Mouse (Mus musculus) E14TG2a.4 (cell line): ENCODE results near the gene Ap1m1.

Experiments used
- H3K27me3 ChIP-seq: 2 replicates; pipeline ENCODE4 v1.6.1; 2014; ENCODE audit warnings: low read length, control low read depth; ENCODE audit not compliant: insufficient read depth
- H3K36me3 ChIP-seq: 2 replicates; pipeline ENCODE4 v1.6.1; 2014; ENCODE audit warnings: low read length, control low read depth; ENCODE audit not compliant: insufficient read depth
- H3K4me1 ChIP-seq: replicated peaks from 2 replicates; pipeline ENCODE4 v1.6.1; 2014; ENCODE audit warnings: low read depth, low read length, control low read depth
- H3K4me3 ChIP-seq: replicated peaks from 2 replicates; pipeline ENCODE4 v1.5.1; 2014; ENCODE audit warnings: mild to moderate bottlenecking, low read length
- H3K9me3 ChIP-seq: 2 replicates; pipeline ENCODE4 v1.6.1; 2014; ENCODE audit warnings: low read length, control low read depth
- CTCF ChIP-seq: conservative IDR thresholded peaks from 2 replicates; pipeline ENCODE4 v1.5.1; 2014; ENCODE audit warnings: low read length
- NANOG ChIP-seq: IDR thresholded peaks from 2 replicates; pipeline ENCODE4 v1.6.1; 2014; ENCODE audit warnings: borderline replicate concordance, low read length, mixed read lengths
- POU5F1 ChIP-seq: IDR thresholded peaks from 2 replicates; pipeline ENCODE4 v1.6.1; 2014; ENCODE audit warnings: low read length, borderline replicate concordance

Gene Ap1m1

GRCm38 (mm10) chr8:72271051-72271660 lies 31.3 kb downstream of the Ap1m1 start:
- peaks cover 2% of the 10 kb centered on the region; the same call in 1 of the 2 replicates for H3K27me3 ChIP-seq
- H3K4me1 ChIP-seq: peaks cover 68% of the 10 kb centered on the region
- TF ChIP-seq CTCF (no peak), NANOG (no peak), POU5F1 (no peak)
- H3K36me3 ChIP-seq: no peaks in the 10 kb centered on the region
- no peaks in the 10 kb centered on the region; the same call in 1 of the 2 replicates for H3K9me3 ChIP-seq
- peak overlapping the region; percentile 79 for H3K4me3 ChIP-seq

DNA sequence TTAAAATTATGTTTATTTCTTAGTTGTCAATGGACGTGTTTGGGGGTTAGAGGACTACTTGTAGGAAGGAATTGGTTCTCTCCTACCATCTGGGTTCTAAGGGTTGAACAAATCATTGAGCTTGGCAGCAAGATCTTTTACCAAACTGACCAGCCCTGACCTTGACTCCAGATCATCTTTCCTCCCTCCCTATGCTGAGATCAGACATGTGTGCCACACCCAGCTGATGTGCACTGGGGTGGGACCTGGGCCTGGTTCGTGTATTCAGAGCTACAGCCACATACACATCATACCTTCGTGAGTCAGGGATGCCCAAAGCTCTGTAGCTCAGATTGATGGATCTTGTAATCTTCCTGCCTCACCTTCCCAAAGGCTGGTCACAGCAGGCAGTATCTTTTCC lies 31.9 kb downstream of the Ap1m1 start:
- TF ChIP-seq NANOG (no peak), POU5F1 (no peak), CTCF (no peak)
- no peaks in the 10 kb centered on the region; the same call in 1 of the 2 replicates for H3K9me3 ChIP-seq
- peaks cover 68% of the 10 kb centered on the region for H3K4me1 ChIP-seq
- H3K4me3 ChIP-seq: peak overlapping the region; percentile 79
- peaks cover 2% of the 10 kb centered on the region; the same call in 1 of the 2 replicates for H3K27me3 ChIP-seq
- H3K36me3 ChIP-seq: no peaks in the 10 kb centered on the region

DNA sequence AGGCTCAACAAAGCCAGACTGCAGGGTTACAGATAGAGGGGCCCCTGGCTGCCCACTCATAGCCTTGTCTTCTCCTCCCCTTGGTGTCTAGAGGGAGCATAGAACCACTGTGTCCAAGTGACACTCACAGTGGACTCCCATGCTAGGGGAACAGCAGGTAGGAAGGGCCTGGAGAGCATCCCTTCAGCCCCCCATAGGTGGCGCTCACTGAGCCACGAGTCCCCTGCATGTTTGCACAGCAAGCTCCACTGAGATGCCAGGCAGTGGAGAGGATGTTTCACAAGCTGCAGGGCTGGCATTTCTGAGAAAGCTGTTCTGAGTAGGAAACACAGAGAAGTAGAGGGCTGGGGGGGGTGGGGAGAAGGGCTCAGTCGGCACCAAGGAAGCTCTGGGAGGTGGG lies 32.5 kb downstream of the Ap1m1 start:
- Histone ChIP-seq H3K4me3 (peak overlapping the region; percentile 79), H3K27me3 (peaks cover 2% of the 10 kb centered on the region; the same call in 1 of the 2 replicates), H3K9me3 (no peaks in the 10 kb centered on the region; the same call in 1 of the 2 replicates), H3K36me3 (no peaks in the 10 kb centered on the region), H3K4me1 (peaks cover 75% of the 10 kb centered on the region)
- peak; percentile 72 for TF ChIP-seq CTCF
- TF ChIP-seq POU5F1: no peak

- no peak for TF ChIP-seq POU5F1
- TF ChIP-seq NANOG: no peak
- TF ChIP-seq CTCF: no peak
- Histone ChIP-seq H3K36me3 (no peaks in the 10 kb centered on the region), H3K9me3 (no peaks in the 10 kb centered on the region; the same call in 1 of the 2 replicates), H3K4me3 (no peak overlapping the region), H3K27me3 (no peaks in the 10 kb centered on the region), H3K4me1 (peaks cover 71% of the 10 kb centered on the region)
Measured at GRCm38 (mm10) chr8:72273111-72273770, 33.4 kb downstream of the Ap1m1 start.

DNA sequence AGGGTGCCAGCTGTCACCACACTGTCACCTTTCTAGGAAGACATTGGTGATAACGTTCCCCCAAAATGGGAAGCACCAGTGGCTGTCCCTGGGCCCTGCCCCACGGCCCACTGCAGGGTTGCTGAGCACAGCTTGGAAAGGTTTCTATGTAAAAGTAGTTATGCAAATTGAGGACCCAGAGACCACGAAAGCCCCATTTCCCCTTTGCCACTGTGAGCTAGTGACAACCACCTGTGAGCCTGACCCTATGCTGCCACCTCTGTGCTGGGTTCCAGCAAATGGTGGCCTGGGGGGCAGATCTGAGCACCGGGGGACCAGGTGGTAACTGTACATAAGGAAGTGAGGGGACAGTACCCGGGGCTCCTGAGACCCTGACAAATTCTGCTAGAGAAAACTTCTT lies 34.0 kb downstream of the Ap1m1 start:
- H3K36me3 ChIP-seq: no peaks in the 10 kb centered on the region
- TF ChIP-seq POU5F1: no peak
- no peak for TF ChIP-seq CTCF
- no peak for TF ChIP-seq NANOG
- H3K27me3 ChIP-seq: no peaks in the 10 kb centered on the region
- peaks cover 69% of the 10 kb centered on the region for H3K4me1 ChIP-seq
- no peaks in the 10 kb centered on the region; the same call in 1 of the 2 replicates for H3K9me3 ChIP-seq
- no peak overlapping the region for H3K4me3 ChIP-seq

- Histone ChIP-seq H3K36me3 (no peaks in the 10 kb centered on the region), H3K9me3 (no peaks in the 10 kb centered on the region; the same call in 1 of the 2 replicates), H3K4me3 (no peak overlapping the region), H3K27me3 (no peaks in the 10 kb centered on the region), H3K4me1 (peaks cover 54% of the 10 kb centered on the region)
- TF ChIP-seq POU5F1 (no peak), NANOG (no peak), CTCF (no peak)
Measured at GRCm38 (mm10) chr8:72277244-72277643, 37.4 kb downstream of the Ap1m1 start.

DNA sequence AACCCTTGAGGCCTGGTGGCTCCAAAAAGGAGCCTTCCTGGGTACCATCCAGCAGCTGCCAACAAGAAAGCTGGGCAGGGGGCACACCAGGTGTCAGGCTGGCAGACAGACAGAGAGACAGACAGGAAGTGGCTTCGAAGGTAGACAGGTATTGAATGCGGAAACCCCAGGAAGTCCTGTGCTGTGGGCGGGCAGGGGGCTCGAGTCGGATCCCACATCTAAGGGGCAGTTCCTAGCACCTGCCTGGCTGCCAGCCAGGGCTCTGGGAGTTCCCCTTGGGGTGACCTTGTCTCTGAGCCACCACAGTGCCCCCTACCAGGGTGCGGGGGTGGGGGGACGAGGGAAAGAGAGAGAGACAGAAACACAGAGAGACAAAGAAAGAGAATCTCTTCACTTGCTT lies 39.3 kb downstream of the Ap1m1 start:
- no peaks in the 10 kb centered on the region for H3K36me3 ChIP-seq

DNA sequence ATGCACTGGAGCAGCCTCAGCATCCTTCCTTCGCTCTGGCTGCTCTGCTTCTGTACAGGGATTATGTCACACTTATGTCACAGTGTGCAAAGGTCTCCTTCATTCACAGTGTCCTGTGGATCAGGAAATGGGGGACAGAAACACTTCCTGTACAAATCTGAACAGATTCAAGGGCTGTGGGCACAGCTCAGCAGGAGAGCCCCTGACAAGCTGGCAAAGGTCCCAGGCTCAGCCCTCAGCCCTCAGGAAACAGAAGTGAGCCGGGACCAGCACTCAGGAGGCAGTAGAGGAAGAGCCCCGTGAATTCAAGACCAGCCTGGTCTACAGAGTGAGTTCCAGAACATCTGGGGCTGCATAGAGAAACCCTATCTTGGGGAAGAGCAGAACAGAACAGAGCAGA lies 41.8 kb downstream of the Ap1m1 start:
- Histone ChIP-seq H3K36me3 (no peaks in the 10 kb centered on the region), H3K4me3 (no peak overlapping the region), H3K9me3 (no peaks in the 10 kb centered on the region), H3K4me1 (peaks cover 46% of the 10 kb centered on the region), H3K27me3 (no peaks in the 10 kb centered on the region)
- TF ChIP-seq NANOG (no peak), POU5F1 (no peak), CTCF (no peak)

More for the DNA sequence above, 39.3 kb downstream of the Ap1m1 start:
- Histone ChIP-seq H3K4me3 (peak overlapping the region; percentile 49), H3K4me1 (peaks cover 35% of the 10 kb centered on the region), H3K9me3 (no peaks in the 10 kb centered on the region), H3K27me3 (no peaks in the 10 kb centered on the region)
- TF ChIP-seq NANOG: no peak
- TF ChIP-seq POU5F1: no peak
- TF ChIP-seq CTCF: no peak

- no peak overlapping the region for H3K4me3 ChIP-seq
- TF ChIP-seq CTCF: no peak
- TF ChIP-seq POU5F1: no peak
- TF ChIP-seq NANOG: no peak
- H3K36me3 ChIP-seq: no peaks in the 10 kb centered on the region
- H3K4me1 ChIP-seq: peaks cover 23% of the 10 kb centered on the region
- no peaks in the 10 kb centered on the region for H3K27me3 ChIP-seq
- H3K9me3 ChIP-seq: no peaks in the 10 kb centered on the region
Measured at GRCm38 (mm10) chr8:72285285-72285684, 45.5 kb downstream of the Ap1m1 start.
